Mouse (Mus musculus): ENCODE measurements at regions not wholly inside any gene's neighbourhood (a gene's known extent, or its start where the extent isn't known, plus 50 kb on each side); places are given as distances from the start of the nearest gene placed in this dataset.

DNA sequence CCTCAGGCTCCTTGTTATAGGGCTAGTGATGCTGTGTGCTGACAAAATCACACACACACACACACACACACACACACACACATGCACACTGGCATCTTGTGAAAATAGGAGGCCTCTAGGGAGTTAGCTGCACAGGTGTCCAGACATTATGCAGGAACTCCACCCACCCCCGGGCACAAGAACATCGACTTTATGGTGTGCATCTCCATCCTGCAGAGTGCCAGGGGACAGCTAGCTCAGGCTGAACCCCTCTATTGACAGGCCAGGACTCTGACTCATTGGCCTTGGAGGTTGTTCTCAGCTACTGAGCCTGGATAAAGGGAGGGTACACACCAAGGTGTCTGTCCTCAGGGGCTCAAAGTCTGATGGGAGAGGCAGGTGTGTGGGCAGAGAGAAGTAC is 260.9 kb downstream of the Matn1 start:
- 91% methylated on average over 2 of the region's 2 CpGs for WGBS
- H3K27ac ChIP-seq = 0 out of 2 replicates have a peak overlapping the region, but pooled peaks have one; percentile 17
- no peak for ATAC-seq
- no peak overlapping the region for H3K9ac ChIP-seq
- no peak overlapping the region for H3K4me2 ChIP-seq
- H3K27me3 ChIP-seq = no peaks in the 10 kb centered on the region
- H3K4me3 ChIP-seq = no peak overlapping the region
- no peaks in the 10 kb centered on the region for H3K9me3 ChIP-seq (replicated peaks)
- H3K4me1 ChIP-seq = peaks cover 50% of the 10 kb centered on the region
- H3K36me3 ChIP-seq (ENCODE audit: poor library complexity, severe bottlenecking) = no peaks in the 10 kb centered on the region

DNA sequence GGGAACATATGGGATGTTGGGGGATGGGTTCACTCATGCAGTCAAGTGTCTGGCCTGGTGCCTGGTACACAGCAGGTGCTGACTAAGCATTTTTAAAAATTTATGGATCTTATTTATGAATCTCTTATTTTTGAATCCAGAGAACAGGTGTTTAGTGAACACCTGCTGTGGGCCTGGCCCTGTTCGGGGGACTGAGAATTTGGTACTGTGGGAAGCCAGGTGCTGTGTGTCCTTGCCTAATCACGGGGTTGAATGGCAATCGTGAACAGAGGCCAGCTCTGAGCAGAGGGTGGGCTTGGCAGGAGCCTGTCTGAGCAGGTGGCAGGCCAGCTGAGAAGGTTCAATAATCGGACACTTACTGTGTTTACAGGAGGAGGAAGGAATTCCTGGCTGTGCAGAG is 261.5 kb downstream of the Matn1 start:
- H3K27ac ChIP-seq = peak overlapping the region; percentile 95
- H3K9ac ChIP-seq = no peak overlapping the region
- 61% methylated on average over 4 of the region's 4 CpGs for WGBS
- no peaks in the 10 kb centered on the region for H3K36me3 ChIP-seq (ENCODE audit: poor library complexity, severe bottlenecking)
- no peaks in the 10 kb centered on the region for H3K27me3 ChIP-seq
- H3K4me3 ChIP-seq = no peak overlapping the region
- peaks cover 52% of the 10 kb centered on the region for H3K4me1 ChIP-seq
- no peak overlapping the region for H3K4me2 ChIP-seq
- peak; percentile 28; the same call in 1 of the 2 replicates for ATAC-seq
- peaks cover 2% of the 10 kb centered on the region; the same call in 1 of the 2 replicates for H3K9me3 ChIP-seq (replicated peaks)

- WGBS = 76% methylated on average over 8 of the region's 8 CpGs
- peak; percentile 33 for ATAC-seq
- peaks cover 6% of the 10 kb centered on the region for H3K9me3 ChIP-seq (replicated peaks)
- H3K4me3 ChIP-seq = no peak overlapping the region
- no peaks in the 10 kb centered on the region for H3K27me3 ChIP-seq
- peaks cover 51% of the 10 kb centered on the region for H3K4me1 ChIP-seq
- no peaks in the 10 kb centered on the region for H3K36me3 ChIP-seq (ENCODE audit: poor library complexity, severe bottlenecking)
- H3K27ac ChIP-seq = peak overlapping the region; percentile 95
- no peak overlapping the region for H3K9ac ChIP-seq
- no peak overlapping the region for H3K4me2 ChIP-seq
Measured at GRCm38 (mm10) chr4:131206181-131206885, 262.1 kb downstream of the Matn1 start.

GRCm38 (mm10) chr4:131206886-131207200 is 262.7 kb downstream of the Matn1 start:
- Histone ChIP-seq H3K27me3 (no peaks in the 10 kb centered on the region), H3K9ac (no peak overlapping the region), H3K4me2 (no peak overlapping the region), H3K9me3 (replicated peaks) (peaks cover 6% of the 10 kb centered on the region), H3K27ac (peak overlapping the region; percentile 95), H3K36me3 (ENCODE audit: poor library complexity, severe bottlenecking) (no peaks in the 10 kb centered on the region), H3K4me1 (peaks cover 47% of the 10 kb centered on the region), H3K4me3 (no peak overlapping the region)
- 21% methylated on average over 4 of the region's 4 CpGs for WGBS
- peak; percentile 89 for ATAC-seq

GRCm38 (mm10) chr4:131207249-131207648 is 263.1 kb downstream of the Matn1 start:
- Histone ChIP-seq H3K4me3 (no peak overlapping the region), H3K9me3 (replicated peaks) (peaks cover 6% of the 10 kb centered on the region), H3K9ac (no peak overlapping the region), H3K36me3 (ENCODE audit: poor library complexity, severe bottlenecking) (no peaks in the 10 kb centered on the region), H3K27ac (peak overlapping the region; percentile 95), H3K4me2 (no peak overlapping the region), H3K4me1 (peaks cover 43% of the 10 kb centered on the region), H3K27me3 (no peaks in the 10 kb centered on the region)
- 37% methylated on average over 2 of the region's 2 CpGs for WGBS
- peak; percentile 50 for ATAC-seq

DNA sequence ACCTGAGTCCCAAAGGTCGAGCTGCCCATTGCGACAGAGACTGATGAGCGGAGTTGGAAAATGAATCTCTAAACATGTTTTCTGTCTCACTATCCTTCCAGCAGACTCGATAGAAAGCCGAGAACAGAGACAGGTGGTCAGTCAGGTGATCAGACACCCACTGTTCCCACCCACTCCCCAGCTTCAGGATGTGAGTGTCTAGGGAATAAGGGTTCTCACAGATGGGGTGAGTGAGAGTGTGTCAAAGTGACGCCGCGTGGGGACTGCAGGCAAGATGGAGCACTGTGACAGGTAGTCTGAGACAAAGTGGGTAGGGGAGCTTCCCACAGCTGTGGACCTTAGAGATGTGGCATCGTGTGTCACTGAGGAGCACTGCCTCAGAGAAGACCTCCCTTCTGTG is 264.0 kb downstream of the Matn1 start:
- H3K27me3 ChIP-seq = no peaks in the 10 kb centered on the region
- ATAC-seq = no peak
- H3K9ac ChIP-seq = no peak overlapping the region
- WGBS = 78% methylated on average over 9 of the region's 9 CpGs
- peak overlapping the region; percentile 95 for H3K27ac ChIP-seq
- peaks cover 6% of the 10 kb centered on the region for H3K9me3 ChIP-seq (replicated peaks)
- H3K36me3 ChIP-seq (ENCODE audit: poor library complexity, severe bottlenecking) = no peaks in the 10 kb centered on the region
- H3K4me3 ChIP-seq = no peak overlapping the region
- H3K4me1 ChIP-seq = peaks cover 39% of the 10 kb centered on the region
- H3K4me2 ChIP-seq = no peak overlapping the region

GRCm38 (mm10) chr4:131208637-131209036 is 264.5 kb downstream of the Matn1 start:
- Histone ChIP-seq H3K27me3 (no peaks in the 10 kb centered on the region), H3K36me3 (ENCODE audit: poor library complexity, severe bottlenecking) (no peaks in the 10 kb centered on the region), H3K9ac (no peak overlapping the region), H3K4me1 (peaks cover 39% of the 10 kb centered on the region), H3K9me3 (replicated peaks) (peaks cover 6% of the 10 kb centered on the region), H3K4me2 (no peak overlapping the region), H3K4me3 (no peak overlapping the region), H3K27ac (peak overlapping the region; percentile 95)
- WGBS = 80% methylated on average over 6 of the region's 6 CpGs
- ATAC-seq = no peak

- H3K4me1 ChIP-seq = peaks cover 29% of the 10 kb centered on the region
- H3K4me3 ChIP-seq = no peak overlapping the region
- peaks cover 6% of the 10 kb centered on the region for H3K9me3 ChIP-seq (replicated peaks)
- ATAC-seq = no peak
- no peaks in the 10 kb centered on the region for H3K36me3 ChIP-seq (ENCODE audit: poor library complexity, severe bottlenecking)
- no peak overlapping the region for H3K4me2 ChIP-seq
- no peak overlapping the region for H3K27ac ChIP-seq
- no peak overlapping the region for H3K9ac ChIP-seq
- H3K27me3 ChIP-seq = no peaks in the 10 kb centered on the region
- 69% methylated on average over 4 of the region's 4 CpGs for WGBS
Measured at GRCm38 (mm10) chr4:131212711-131213110, 268.5 kb downstream of the Matn1 start.

DNA sequence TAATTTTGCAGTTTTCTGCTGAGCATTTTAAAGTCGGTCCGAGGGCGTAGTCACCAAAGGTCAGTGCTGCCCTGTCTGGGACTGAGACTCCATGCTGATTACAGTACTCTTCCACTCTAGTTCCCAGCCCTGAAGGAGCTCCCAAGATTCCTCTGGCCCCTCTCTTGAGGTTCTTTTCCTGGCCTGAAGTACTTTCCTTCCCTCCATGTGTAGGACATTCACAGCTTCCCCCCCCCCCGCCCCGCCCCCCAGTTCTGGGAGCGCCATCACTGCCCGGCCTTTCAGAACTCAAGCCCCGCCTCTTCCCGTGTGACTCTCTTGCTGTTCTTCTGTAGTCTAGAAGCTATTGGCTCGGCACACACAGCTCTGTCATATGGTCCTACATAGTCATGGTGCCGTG is 271.5 kb downstream of the Matn1 start:
- peaks cover 5% of the 10 kb centered on the region for H3K9me3 ChIP-seq (replicated peaks)
- WGBS = 87% methylated on average over 11 of the region's 11 CpGs
- H3K4me3 ChIP-seq = no peak overlapping the region
- no peak overlapping the region for H3K4me2 ChIP-seq
- no peak overlapping the region for H3K27ac ChIP-seq
- no peaks in the 10 kb centered on the region for H3K27me3 ChIP-seq
- peaks cover 14% of the 10 kb centered on the region for H3K4me1 ChIP-seq
- H3K9ac ChIP-seq = no peak overlapping the region
- H3K36me3 ChIP-seq (ENCODE audit: poor library complexity, severe bottlenecking) = no peaks in the 10 kb centered on the region
- no peak for ATAC-seq

GRCm38 (mm10) chr4:131216361-131216760 is 272.2 kb downstream of the Matn1 start:
- H3K4me3 ChIP-seq = no peak overlapping the region
- no peak overlapping the region for H3K9ac ChIP-seq
- H3K9me3 ChIP-seq (replicated peaks) = no peaks in the 10 kb centered on the region
- H3K4me1 ChIP-seq = peaks cover 14% of the 10 kb centered on the region
- H3K27me3 ChIP-seq = no peaks in the 10 kb centered on the region
- 85% methylated on average over 3 of the region's 3 CpGs for WGBS
- H3K27ac ChIP-seq = no peak overlapping the region
- no peak for ATAC-seq
- no peak overlapping the region for H3K4me2 ChIP-seq
- H3K36me3 ChIP-seq (ENCODE audit: poor library complexity, severe bottlenecking) = no peaks in the 10 kb centered on the region

GRCm38 (mm10) chr4:131217083-131217482 is 272.9 kb downstream of the Matn1 start:
- Histone ChIP-seq H3K4me3 (no peak overlapping the region), H3K9me3 (replicated peaks) (no peaks in the 10 kb centered on the region), H3K4me2 (no peak overlapping the region), H3K27me3 (no peaks in the 10 kb centered on the region), H3K27ac (0 out of 2 replicates have a peak overlapping the region, but pooled peaks have one; percentile 48), H3K4me1 (peaks cover 14% of the 10 kb centered on the region), H3K9ac (no peak overlapping the region), H3K36me3 (ENCODE audit: poor library complexity, severe bottlenecking) (no peaks in the 10 kb centered on the region)
- 91% methylated on average over 4 of the region's 4 CpGs for WGBS
- no peak for ATAC-seq

- Histone ChIP-seq H3K36me3 (ENCODE audit: poor library complexity, severe bottlenecking) (no peaks in the 10 kb centered on the region), H3K27me3 (no peaks in the 10 kb centered on the region), H3K27ac (peak overlapping the region; percentile 61), H3K9me3 (replicated peaks) (no peaks in the 10 kb centered on the region), H3K9ac (no peak overlapping the region), H3K4me1 (peaks cover 14% of the 10 kb centered on the region), H3K4me2 (no peak overlapping the region), H3K4me3 (no peak overlapping the region)
- peak; percentile 45; the same call in 1 of the 2 replicates for ATAC-seq
- WGBS = 56% methylated on average over 7 of the region's 7 CpGs
Measured at GRCm38 (mm10) chr4:131217571-131218155, 273.5 kb downstream of the Matn1 start.

Data from forebrain, embryonic 13.5 days (tissue).